Mouse (Mus musculus) G1E (cell line): ENCODE measurements around the gene Smg6.

ENCODE experiments used
- CTCF ChIP-seq: IDR thresholded peaks from 2 replicates; pipeline ENCODE4 v1.5.1; 2012; ENCODE audit warnings: low read depth, low read length, inconsistent platforms, mixed read lengths
- GATA1 ChIP-seq: IDR thresholded peaks from 2 replicates; pipeline ENCODE4 v1.6.1; 2012; ENCODE audit warnings: borderline replicate concordance, low read length, inconsistent platforms, mixed read lengths
- TAL1 ChIP-seq: conservative IDR thresholded peaks from 2 replicates; pipeline ENCODE4 v1.6.1; 2012; ENCODE audit warnings: low read depth, low read length, inconsistent platforms, mixed read lengths

- TF ChIP-seq CTCF (no peak), TAL1 (no peak), GATA1 (no peak)
Measured at GRCm38 (mm10) chr11:74876801-74877200, 48.8 kb upstream of the Smg6 start.
